Mouse (Mus musculus): Measurements from ENCODE around the gene Dct.

The Dct gene

GRCm38 (mm10) chr14:118051975-118052630 is at the start of gene Dct:
Gene Dct (minus strand): TSS chr14:118052244.
- DNase-seq (ENCODE audit: low spot score in 2 of 2) = no peak

- DNase-seq (ENCODE audit: low spot score in 2 of 2) = no peak
Measured at GRCm38 (mm10) chr14:118101227-118101990, 49.4 kb upstream of the Dct start.

DNA sequence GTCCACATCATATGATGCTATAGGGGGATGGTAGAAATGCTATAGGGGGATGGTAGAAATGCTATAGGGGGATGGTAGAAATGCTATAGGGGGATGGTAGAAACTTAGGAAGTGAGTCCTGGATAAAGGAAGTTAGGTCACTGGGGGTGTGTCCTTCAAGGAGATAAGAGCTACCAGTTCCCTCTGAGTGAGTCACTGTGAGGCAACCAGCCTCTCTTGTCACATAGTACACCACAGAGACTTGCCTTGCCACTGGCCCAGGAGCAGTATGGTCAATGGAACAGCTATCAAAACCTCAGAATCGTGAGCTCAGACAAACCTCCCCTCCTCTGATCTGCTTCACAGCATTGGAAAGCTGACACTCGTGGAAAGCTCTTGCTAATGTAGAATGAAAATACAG is 46.2 kb upstream of the Dct start:
- no peak for DNase-seq (ENCODE audit: low spot score in 2 of 2)

GRCm38 (mm10) chr14:118089806-118090392 is 37.9 kb upstream of the Dct start:
- DNase-seq (ENCODE audit: low spot score in 2 of 2) = peak in 1 of 2 experiments; percentile 56

DNA sequence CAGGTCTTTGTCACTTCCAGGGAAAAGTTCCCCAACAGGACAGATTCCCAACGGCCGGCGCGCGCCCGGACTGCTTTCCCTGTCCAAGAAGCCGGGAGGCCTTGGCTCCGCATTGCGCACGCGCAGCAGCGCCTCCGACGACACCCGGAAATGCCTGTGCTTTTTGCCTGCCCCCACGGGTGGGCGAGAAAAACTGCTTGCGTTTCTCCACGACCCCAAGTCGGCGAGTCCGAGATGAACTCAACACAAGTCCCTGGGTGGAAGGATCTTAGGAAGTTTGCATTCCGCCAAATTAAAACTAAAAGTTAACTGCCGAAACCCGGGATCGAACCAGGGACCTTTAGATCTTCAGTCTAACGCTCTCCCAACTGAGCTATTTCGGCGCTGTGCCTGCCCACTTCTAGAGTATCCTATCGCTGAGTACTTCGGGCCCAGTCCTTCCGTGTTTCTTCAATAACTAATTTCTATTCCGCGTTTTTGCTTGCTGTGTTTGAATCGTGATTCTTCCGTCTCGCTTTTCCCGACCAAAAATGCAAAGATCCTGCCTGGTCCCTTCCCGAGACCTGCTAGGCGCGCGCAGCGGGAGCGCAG is 37.3 kb upstream of the Dct start:
- DNase-seq (ENCODE audit: low spot score in 2 of 2) = peak; percentile 91 to 93

DNA sequence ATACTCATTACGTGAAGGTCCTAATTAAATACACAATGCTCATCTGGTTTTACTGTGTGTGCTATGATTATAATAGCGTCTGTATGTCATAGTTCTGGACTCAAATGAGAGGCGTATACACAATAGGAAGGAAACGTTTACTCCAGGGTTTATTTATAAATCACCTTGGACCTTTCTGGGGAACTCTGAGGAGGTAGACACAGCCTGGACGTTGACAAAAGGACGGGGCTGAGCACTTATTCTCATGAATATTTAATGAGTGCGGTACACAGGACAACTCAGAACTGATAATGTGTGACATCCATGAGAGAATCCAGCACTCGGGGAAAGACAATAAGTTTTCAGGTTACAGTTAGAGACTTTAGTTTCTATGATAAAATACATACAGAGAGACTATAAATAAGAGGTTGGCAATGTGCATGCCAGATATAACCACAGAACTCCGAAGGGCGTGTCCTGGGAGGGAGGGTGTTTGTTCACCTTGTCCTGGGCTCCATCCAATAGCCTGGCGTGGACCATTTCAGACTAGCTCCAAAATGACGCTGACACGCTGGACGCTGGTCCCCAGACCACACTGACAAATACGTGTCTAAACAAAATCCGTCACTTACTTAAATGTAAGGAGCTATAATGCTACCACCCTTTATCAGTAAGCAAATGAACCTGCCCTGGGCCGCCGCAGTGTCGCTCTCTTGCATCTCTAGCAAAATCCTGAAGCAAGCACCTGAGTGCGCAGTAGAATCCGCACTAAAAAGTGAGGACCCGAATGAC is 36.6 kb upstream of the Dct start:
- DNase-seq (ENCODE audit: low spot score in 2 of 2) = no peak

DNA sequence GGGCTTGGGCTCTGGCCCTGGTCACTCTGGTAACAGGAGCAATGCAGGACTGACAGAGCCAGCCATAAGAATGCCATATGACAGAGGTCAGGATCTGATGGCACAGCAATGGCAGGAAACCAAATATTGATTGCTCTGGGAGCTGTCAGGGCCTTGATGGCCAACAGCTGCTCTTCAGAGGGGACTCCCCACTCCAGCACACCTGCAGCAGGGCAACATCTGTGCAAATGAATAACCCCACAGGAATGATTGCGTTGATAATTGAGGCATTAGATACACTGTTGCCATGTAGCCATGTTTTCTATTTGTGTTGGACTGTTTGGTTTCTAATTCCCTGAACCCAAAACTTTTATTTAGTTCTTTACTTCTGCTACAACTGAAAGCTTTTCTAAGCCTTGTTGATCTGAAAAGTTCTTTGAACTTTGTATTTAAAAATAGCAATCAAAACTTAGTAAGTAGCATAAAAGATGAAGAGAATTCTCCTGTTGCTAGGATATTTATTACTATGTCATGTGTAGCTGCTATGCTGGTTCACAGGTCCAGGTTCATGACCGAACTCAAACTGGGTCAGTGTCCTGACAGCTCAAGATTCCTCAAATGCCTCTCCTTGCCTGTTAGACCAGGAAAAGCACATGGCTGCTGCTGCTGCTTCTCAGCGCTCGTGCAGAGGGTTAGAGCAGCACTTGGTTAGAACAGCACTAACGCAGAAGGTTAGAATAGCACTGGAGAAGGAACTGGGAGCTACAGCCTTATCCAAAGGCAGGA is 34.4 kb upstream of the Dct start:
- DNase-seq (ENCODE audit: low spot score in 2 of 2) = no peak

- no peak for DNase-seq (ENCODE audit: low spot score in 2 of 2)
Measured at GRCm38 (mm10) chr14:118083851-118084250, 31.8 kb upstream of the Dct start.

DNA sequence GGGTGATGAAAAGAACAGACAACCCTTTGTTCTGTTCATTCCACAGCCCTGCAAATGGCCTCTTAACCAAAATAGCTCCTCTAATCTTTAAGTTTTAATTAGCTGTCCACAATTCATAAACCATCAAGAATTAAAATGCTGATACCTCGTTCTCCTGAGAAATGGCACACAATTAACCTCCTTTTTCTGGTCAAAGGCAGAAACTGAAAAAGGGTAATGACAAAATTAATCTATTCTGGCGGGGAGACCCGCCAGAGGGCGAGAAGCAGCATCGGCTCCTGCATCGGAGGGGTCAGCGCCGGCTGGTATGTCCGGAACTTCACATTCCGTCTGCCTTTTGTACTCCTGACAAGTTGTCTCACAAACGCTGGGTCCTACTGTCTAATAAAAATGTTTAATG is 28.6 kb upstream of the Dct start:
- DNase-seq (ENCODE audit: low spot score in 2 of 2) = no peak

- DNase-seq (ENCODE audit: low spot score in 2 of 2) = no peak
Measured at GRCm38 (mm10) chr14:118070100-118070499, 18.1 kb upstream of the Dct start.

DNA sequence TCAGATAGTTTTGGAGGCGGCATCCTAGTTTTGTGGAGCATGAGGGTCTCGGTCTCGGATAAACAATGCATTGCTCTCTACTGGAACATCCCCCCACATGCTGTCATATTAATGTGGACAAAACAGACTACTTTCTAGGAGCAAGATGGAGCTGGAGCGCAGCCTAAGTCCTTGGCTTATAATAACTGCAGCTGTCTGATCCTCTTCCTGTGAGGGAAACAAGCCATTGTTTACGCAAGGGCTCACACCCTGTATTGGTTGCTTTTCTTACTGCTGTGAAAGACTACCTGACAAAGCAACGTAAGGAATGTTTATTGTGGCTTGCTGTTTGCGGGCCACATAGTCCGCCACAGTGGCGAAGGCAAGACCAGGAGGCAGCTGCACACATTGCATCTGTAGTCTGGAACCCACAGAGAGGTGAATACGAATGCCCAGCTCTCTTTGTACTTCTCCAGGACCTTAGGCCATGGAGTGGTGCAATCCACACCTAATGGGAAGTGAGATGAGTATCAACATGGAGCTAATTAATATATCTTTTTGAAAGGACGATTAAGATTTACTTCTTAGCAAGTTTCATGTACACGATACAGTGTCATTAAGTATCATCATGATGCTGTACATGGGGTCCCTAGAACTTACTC is 17.5 kb upstream of the Dct start:
- no peak for DNase-seq (ENCODE audit: low spot score in 2 of 2)

DNA sequence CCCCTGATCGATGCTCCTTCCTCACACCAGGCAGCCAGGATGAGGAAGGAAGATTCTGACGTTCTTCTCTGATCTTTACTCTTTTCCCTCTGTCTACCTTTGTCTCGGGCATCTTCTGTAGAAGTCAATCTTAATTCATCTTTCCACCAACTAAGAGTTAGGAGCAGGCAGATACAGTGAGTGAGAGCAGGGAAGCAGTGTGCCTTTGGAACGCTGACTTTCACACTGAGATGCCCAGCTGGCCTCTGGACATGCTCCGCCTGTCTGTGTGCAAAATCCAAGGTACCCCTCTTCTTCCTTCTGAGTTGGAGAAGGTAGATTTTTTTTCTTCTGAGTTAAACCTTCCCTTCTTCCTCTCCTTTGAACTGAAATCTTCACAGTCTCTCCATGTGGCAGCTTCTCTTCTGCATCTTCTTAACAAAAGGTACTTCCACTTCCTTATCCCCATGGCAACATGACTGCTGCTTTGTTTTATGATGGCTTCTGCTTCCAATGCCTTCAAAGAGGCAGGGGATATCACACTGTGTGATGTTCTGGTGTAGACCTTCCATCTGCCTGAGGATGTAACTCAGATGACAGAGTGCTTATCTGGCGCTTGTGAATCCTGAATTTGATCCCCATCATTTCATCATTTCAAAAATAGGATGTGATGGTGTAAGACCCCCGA is 9.9 kb upstream of the Dct start:
- no peak for DNase-seq (ENCODE audit: low spot score in 2 of 2)

- no peak for DNase-seq (ENCODE audit: low spot score in 2 of 2)
Measured at GRCm38 (mm10) chr14:118058581-118058886, 6.5 kb upstream of the Dct start.

DNA sequence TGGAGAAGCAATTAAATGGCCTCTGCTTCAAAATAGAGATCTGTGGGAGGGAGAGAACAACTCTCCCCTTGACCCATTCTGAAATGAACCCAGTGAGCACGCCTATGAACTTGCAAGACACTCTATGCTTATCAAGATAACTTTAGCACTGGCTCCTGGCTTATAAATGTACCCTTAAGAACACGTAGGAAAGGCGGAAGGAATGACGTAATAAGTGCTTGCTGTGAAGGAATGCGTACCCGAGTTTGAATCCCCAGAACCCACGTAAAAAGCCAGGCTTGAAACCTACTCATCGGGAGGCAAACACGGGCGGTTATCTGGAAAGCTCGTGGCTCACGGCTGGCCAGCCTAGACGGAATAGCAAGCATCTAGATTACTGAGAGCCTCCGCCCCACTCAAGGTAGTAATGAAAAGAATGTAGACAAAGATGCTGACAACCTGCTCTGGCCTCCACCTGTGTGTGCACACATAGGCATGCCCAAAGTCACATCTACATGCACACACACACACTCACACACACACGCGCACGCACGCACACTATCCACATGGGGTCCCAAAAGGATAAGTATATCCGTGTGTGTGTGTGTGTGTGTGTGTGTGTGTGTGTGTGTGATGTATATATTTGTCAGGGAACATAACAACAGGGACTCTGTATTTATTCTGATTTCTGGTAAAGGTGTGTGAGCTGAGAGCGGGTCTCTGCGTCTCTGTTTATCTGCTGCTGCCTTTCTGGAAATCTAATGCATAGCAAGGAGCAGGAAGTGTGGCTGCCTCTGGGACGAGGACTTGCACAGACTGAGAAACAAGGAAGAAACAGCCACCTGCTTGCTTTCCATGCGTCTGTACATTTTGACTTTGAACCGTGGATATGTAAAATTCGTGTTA is 5.9 kb upstream of the Dct start:
- no peak for DNase-seq (ENCODE audit: low spot score in 2 of 2)

DNA sequence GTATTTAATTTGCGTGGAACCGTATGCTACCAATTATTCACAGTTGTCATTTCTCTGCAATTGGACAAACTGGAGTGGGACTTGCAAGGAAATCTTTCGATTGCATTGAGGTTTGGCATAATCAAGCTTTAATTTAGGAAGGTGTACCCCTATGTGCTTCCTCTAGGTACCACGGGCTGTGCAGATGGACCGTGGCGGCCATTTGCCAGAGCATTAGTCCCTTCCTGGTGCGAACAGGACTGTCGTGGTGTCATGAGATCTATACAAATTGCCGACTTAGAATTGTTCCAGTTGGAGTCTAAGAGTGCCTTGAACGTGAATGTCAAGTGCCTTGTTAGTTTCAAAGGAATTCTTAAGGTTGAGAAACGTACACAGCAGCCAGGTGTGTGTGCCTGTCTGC is 726 bp upstream of the Dct start:
- no peak for DNase-seq (ENCODE audit: low spot score in 2 of 2)

DNA sequence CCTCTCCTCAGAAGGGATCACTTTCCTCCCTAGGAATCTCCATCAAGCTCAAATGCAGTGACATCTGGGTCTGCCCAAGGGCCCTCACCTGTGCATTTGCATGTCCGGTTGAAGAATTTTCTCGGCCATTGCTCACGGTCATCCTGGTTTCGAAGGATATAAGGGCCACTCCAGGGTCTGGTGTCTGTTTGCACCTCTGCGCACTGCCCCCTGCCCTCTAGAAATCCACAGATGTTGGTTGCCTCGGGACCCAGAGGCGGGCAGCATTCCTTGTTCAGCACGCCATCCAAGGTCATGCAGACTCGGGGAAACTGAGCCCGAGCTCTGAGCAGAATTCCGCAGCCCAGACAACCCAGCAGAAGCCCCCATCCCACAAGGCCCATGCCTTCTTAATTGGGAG is 648 bp downstream of the Dct start:
- no peak for DNase-seq (ENCODE audit: low spot score in 2 of 2)

- no peak for DNase-seq (ENCODE audit: low spot score in 2 of 2)
Measured at GRCm38 (mm10) chr14:118050990-118051389, 1.1 kb downstream of the Dct start.

DNA sequence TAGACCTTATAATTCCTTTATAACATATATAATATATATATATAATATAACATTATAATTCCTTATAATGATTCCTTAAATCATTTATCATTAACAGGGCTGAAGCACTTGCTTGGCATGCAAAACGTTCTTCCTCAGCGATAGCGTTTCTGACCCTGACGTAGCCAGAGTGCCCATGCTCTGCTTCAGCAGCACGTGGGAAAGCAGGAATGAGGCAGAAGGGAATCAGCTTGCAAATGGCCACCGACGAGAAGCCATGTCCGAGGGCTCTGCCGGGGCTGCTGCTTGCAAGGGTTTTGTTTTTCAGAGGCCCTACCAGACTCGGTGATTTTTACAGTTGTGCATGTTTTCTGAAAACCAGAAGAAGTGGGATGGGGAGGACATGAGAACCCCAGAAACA is 1.6 kb downstream of the Dct start:
- no peak for DNase-seq (ENCODE audit: low spot score in 2 of 2)

DNA sequence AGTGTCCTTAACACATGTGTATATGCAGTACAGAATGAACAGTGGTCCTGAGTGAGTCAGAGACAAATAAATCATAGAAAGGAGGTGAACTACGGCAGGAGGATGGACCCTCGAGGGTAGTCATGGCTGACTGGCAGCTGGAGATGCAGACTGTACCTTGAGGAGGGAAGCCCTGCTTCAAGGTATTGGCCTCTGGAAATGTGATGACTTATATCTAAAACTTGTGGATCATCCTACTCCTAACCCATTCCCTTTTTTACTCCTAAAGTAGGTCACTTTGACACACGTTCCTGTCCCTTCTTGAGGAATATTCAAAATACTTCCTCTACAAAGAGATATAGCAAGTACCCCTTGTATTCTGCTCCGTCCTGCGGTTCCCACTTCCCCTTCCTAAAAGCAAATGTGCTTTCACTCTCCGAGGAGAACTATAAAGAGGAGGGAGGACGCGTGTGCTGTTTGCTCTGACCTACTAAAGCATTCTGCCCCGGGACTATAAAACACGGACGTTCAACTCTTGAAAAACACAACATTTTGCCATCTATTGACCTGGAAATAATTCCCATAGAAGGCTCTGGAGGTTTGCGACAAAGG is 2.3 kb downstream of the Dct start:
- DNase-seq (ENCODE audit: low spot score in 2 of 2) = no peak

Measured in right cerebral cortex, adult 2 months (tissue).